Mouse (Mus musculus): ENCODE measurements around the gene Bnip3. TPM values are rescaled to one million over a fixed set of nuclear protein-coding genes. Genes with fewer than 3 reads are reported as not detected.

The Bnip3 gene
- polyA plus RNA-seq, 1 experiment from 2014 or later: 138 TPM

GRCm38 (mm10) chr7:138885365-138886289, 23.7 kb downstream of the Bnip3 start:
- no peaks in the 10 kb centered on the region for H3K27me3 ChIP-seq (ENCODE audit: control insufficient read depth, insufficient read depth, low read length)
- 90% methylated on average over 13 of the region's 13 CpGs for WGBS
- H3K9me3 ChIP-seq (replicated peaks; ENCODE audit: control insufficient read depth, low read length): no peaks in the 10 kb centered on the region
- no peak overlapping the region for H3K4me3 ChIP-seq (replicated peaks; ENCODE audit: low read length)
- no peaks in the 10 kb centered on the region for H3K4me1 ChIP-seq (ENCODE audit: control insufficient read depth, insufficient read depth, low read length)
- no peak overlapping the region for H3K9ac ChIP-seq (ENCODE audit: low read length)
- H3K36me3 ChIP-seq (ENCODE audit: control insufficient read depth, insufficient read depth, low read length): 0 out of 2 replicates have a peak, but pooled peaks cover 7% of the 10 kb centered on the region
- ATAC-seq (ENCODE audit: insufficient read depth, low FRiP score): no peak
- no peak overlapping the region for H3K4me2 ChIP-seq (ENCODE audit: low read depth, low read length)
- H3K27ac ChIP-seq (ENCODE audit: low read length): no peak overlapping the region

- no peaks in the 10 kb centered on the region for H3K27me3 ChIP-seq (ENCODE audit: control insufficient read depth, insufficient read depth, low read length)
- ATAC-seq (ENCODE audit: insufficient read depth, low FRiP score): no peak
- H3K4me2 ChIP-seq (ENCODE audit: low read depth, low read length): no peak overlapping the region
- H3K9me3 ChIP-seq (replicated peaks; ENCODE audit: control insufficient read depth, low read length): no peaks in the 10 kb centered on the region
- no peaks in the 10 kb centered on the region for H3K4me1 ChIP-seq (ENCODE audit: control insufficient read depth, insufficient read depth, low read length)
- 0 out of 2 replicates have a peak, but pooled peaks cover 13% of the 10 kb centered on the region for H3K36me3 ChIP-seq (ENCODE audit: control insufficient read depth, insufficient read depth, low read length)
- H3K4me3 ChIP-seq (replicated peaks; ENCODE audit: low read length): no peak overlapping the region
- no peak overlapping the region for H3K9ac ChIP-seq (ENCODE audit: low read length)
- no peak overlapping the region for H3K27ac ChIP-seq (ENCODE audit: low read length)
- 88% methylated on average over 3 of the region's 3 CpGs for WGBS
Observed at GRCm38 (mm10) chr7:138883724-138884123, 25.6 kb downstream of the Bnip3 start.

- ATAC-seq (ENCODE audit: insufficient read depth, low FRiP score): no peak
- no peak overlapping the region for H3K9ac ChIP-seq (ENCODE audit: low read length)
- WGBS: 74% methylated on average over 3 of the region's 3 CpGs
- no peaks in the 10 kb centered on the region for H3K4me1 ChIP-seq (ENCODE audit: control insufficient read depth, insufficient read depth, low read length)
- H3K9me3 ChIP-seq (replicated peaks; ENCODE audit: control insufficient read depth, low read length): no peaks in the 10 kb centered on the region
- H3K4me2 ChIP-seq (ENCODE audit: low read depth, low read length): no peak overlapping the region
- no peaks in the 10 kb centered on the region for H3K27me3 ChIP-seq (ENCODE audit: control insufficient read depth, insufficient read depth, low read length)
- no peak overlapping the region for H3K4me3 ChIP-seq (replicated peaks; ENCODE audit: low read length)
- no peak overlapping the region for H3K27ac ChIP-seq (ENCODE audit: low read length)
- peaks cover 17% of the 10 kb centered on the region for H3K36me3 ChIP-seq (ENCODE audit: control insufficient read depth, insufficient read depth, low read length)
Observed at GRCm38 (mm10) chr7:138875031-138875430, 34.3 kb downstream of the Bnip3 start.

GRCm38 (mm10) chr7:138872956-138873355, 36.4 kb downstream of the Bnip3 start:
- no peak overlapping the region for H3K9ac ChIP-seq (ENCODE audit: low read length)
- no peaks in the 10 kb centered on the region for H3K4me1 ChIP-seq (ENCODE audit: control insufficient read depth, insufficient read depth, low read length)
- 70% methylated on average over 3 of the region's 3 CpGs for WGBS
- no peaks in the 10 kb centered on the region for H3K27me3 ChIP-seq (ENCODE audit: control insufficient read depth, insufficient read depth, low read length)
- ATAC-seq (ENCODE audit: insufficient read depth, low FRiP score): no peak
- H3K9me3 ChIP-seq (replicated peaks; ENCODE audit: control insufficient read depth, low read length): no peaks in the 10 kb centered on the region
- H3K36me3 ChIP-seq (ENCODE audit: control insufficient read depth, insufficient read depth, low read length): peaks cover 14% of the 10 kb centered on the region
- H3K27ac ChIP-seq (ENCODE audit: low read length): no peak overlapping the region
- no peak overlapping the region for H3K4me2 ChIP-seq (ENCODE audit: low read depth, low read length)
- H3K4me3 ChIP-seq (replicated peaks; ENCODE audit: low read length): no peak overlapping the region

- Histone ChIP-seq H3K27ac (ENCODE audit: low read length) (no peak overlapping the region), H3K4me3 (replicated peaks; ENCODE audit: low read length) (no peak overlapping the region), H3K36me3 (ENCODE audit: control insufficient read depth, insufficient read depth, low read length) (peaks cover 6% of the 10 kb centered on the region; the same call in 1 of the 2 replicates), H3K9me3 (replicated peaks; ENCODE audit: control insufficient read depth, low read length) (no peaks in the 10 kb centered on the region), H3K9ac (ENCODE audit: low read length) (no peak overlapping the region), H3K4me1 (ENCODE audit: control insufficient read depth, insufficient read depth, low read length) (no peaks in the 10 kb centered on the region), H3K4me2 (ENCODE audit: low read depth, low read length) (no peak overlapping the region), H3K27me3 (ENCODE audit: control insufficient read depth, insufficient read depth, low read length) (no peaks in the 10 kb centered on the region)
- ATAC-seq (ENCODE audit: insufficient read depth, low FRiP score): no peak
- WGBS: 86% methylated on average over 4 of the region's 4 CpGs
Observed at GRCm38 (mm10) chr7:138868316-138868715, 41.0 kb downstream of the Bnip3 start.

- Histone ChIP-seq H3K27ac (ENCODE audit: low read length) (no peak overlapping the region), H3K4me2 (ENCODE audit: low read depth, low read length) (no peak overlapping the region), H3K4me1 (ENCODE audit: control insufficient read depth, insufficient read depth, low read length) (no peaks in the 10 kb centered on the region), H3K9me3 (replicated peaks; ENCODE audit: control insufficient read depth, low read length) (no peaks in the 10 kb centered on the region), H3K9ac (ENCODE audit: low read length) (no peak overlapping the region), H3K4me3 (replicated peaks; ENCODE audit: low read length) (no peak overlapping the region), H3K27me3 (ENCODE audit: control insufficient read depth, insufficient read depth, low read length) (no peaks in the 10 kb centered on the region), H3K36me3 (ENCODE audit: control insufficient read depth, insufficient read depth, low read length) (peaks cover 6% of the 10 kb centered on the region; the same call in 1 of the 2 replicates)
- WGBS: 66% methylated on average over 6 of the region's 6 CpGs
- no peak; the same call in 1 of the 2 replicates for ATAC-seq (ENCODE audit: insufficient read depth, low FRiP score)
Observed at GRCm38 (mm10) chr7:138867286-138867685, 42.0 kb downstream of the Bnip3 start.

- H3K4me3 ChIP-seq (replicated peaks; ENCODE audit: low read length): no peak overlapping the region
- no peaks in the 10 kb centered on the region for H3K9me3 ChIP-seq (replicated peaks; ENCODE audit: control insufficient read depth, low read length)
- WGBS: 90% methylated on average over 1 of the region's 1 CpGs
- no peak for ATAC-seq (ENCODE audit: insufficient read depth, low FRiP score)
- no peak overlapping the region for H3K4me2 ChIP-seq (ENCODE audit: low read depth, low read length)
- H3K36me3 ChIP-seq (ENCODE audit: control insufficient read depth, insufficient read depth, low read length): peaks cover 6% of the 10 kb centered on the region; the same call in 1 of the 2 replicates
- no peaks in the 10 kb centered on the region for H3K27me3 ChIP-seq (ENCODE audit: control insufficient read depth, insufficient read depth, low read length)
- no peaks in the 10 kb centered on the region for H3K4me1 ChIP-seq (ENCODE audit: control insufficient read depth, insufficient read depth, low read length)
- no peak overlapping the region for H3K27ac ChIP-seq (ENCODE audit: low read length)
- H3K9ac ChIP-seq (ENCODE audit: low read length): no peak overlapping the region
Observed at GRCm38 (mm10) chr7:138864776-138865175, 44.5 kb downstream of the Bnip3 start.

GRCm38 (mm10) chr7:138863950-138864572, 45.3 kb downstream of the Bnip3 start:
- H3K9ac ChIP-seq (ENCODE audit: low read length): no peak overlapping the region
- peaks cover 6% of the 10 kb centered on the region; the same call in 1 of the 2 replicates for H3K36me3 ChIP-seq (ENCODE audit: control insufficient read depth, insufficient read depth, low read length)
- WGBS: 82% methylated on average over 3 of the region's 3 CpGs
- H3K27me3 ChIP-seq (ENCODE audit: control insufficient read depth, insufficient read depth, low read length): no peaks in the 10 kb centered on the region
- no peak for ATAC-seq (ENCODE audit: insufficient read depth, low FRiP score)
- no peaks in the 10 kb centered on the region for H3K9me3 ChIP-seq (replicated peaks; ENCODE audit: control insufficient read depth, low read length)
- H3K4me2 ChIP-seq (ENCODE audit: low read depth, low read length): no peak overlapping the region
- no peak overlapping the region for H3K27ac ChIP-seq (ENCODE audit: low read length)
- H3K4me1 ChIP-seq (ENCODE audit: control insufficient read depth, insufficient read depth, low read length): no peaks in the 10 kb centered on the region
- no peak overlapping the region for H3K4me3 ChIP-seq (replicated peaks; ENCODE audit: low read length)

- Histone ChIP-seq H3K4me1 (ENCODE audit: control insufficient read depth, insufficient read depth, low read length) (no peaks in the 10 kb centered on the region), H3K4me2 (ENCODE audit: low read depth, low read length) (no peak overlapping the region), H3K9me3 (replicated peaks; ENCODE audit: control insufficient read depth, low read length) (no peaks in the 10 kb centered on the region), H3K27me3 (ENCODE audit: control insufficient read depth, insufficient read depth, low read length) (no peaks in the 10 kb centered on the region), H3K27ac (ENCODE audit: low read length) (no peak overlapping the region), H3K4me3 (replicated peaks; ENCODE audit: low read length) (no peak overlapping the region), H3K36me3 (ENCODE audit: control insufficient read depth, insufficient read depth, low read length) (no peaks in the 10 kb centered on the region; the same call in 1 of the 2 replicates), H3K9ac (ENCODE audit: low read length) (no peak overlapping the region)
- WGBS: 58% methylated on average over 2 of the region's 2 CpGs
- no peak for ATAC-seq (ENCODE audit: insufficient read depth, low FRiP score)
Observed at GRCm38 (mm10) chr7:138856670-138857069, 52.6 kb downstream of the Bnip3 start.

Measured in stomach, embryonic 16.5 days (tissue).